Mouse (Mus musculus): ENCODE results near the gene Ndufa4l2. TPM values are rescaled to one million over a fixed set of nuclear protein-coding genes. Genes with fewer than 3 reads are reported as not detected.

Ndufa4l2 gene
- polyA plus RNA-seq, 1 experiment from 2014 or later, result 57.8 TPM

GRCm38 (mm10) chr10:127516576-127517260, 2.0 kb downstream of the Ndufa4l2 start:
- ATAC-seq (replicated peaks; ENCODE audit: low FRiP score, low read depth), result no peak
- no peak for TF ChIP-seq CTCF (IDR thresholded peaks at IDR 0.05; ENCODE audit: low read depth)
- Histone ChIP-seq H3K36me3 (ENCODE audit: insufficient read depth, low read length) (peaks cover 18% of the 10 kb centered on the region; the same call in 1 of the 2 replicates), H3K9me3 (replicated peaks; ENCODE audit: low read length) (no peaks in the 10 kb centered on the region), H3K4me3 (replicated peaks; ENCODE audit: low read depth, low read length) (peak overlapping the region; percentile 3; the same call in 1 of the 2 replicates), H3K9ac (ENCODE audit: low read depth, low read length) (peak overlapping the region; percentile 42), H3K27ac (peak overlapping the region; percentile 57), H3K27me3 (ENCODE audit: insufficient read depth, low read length) (peaks cover 22% of the 10 kb centered on the region), H3K4me1 (replicated peaks; ENCODE audit: insufficient read depth, low read length) (peaks cover 39% of the 10 kb centered on the region), H3K4me2 (ENCODE audit: low read length) (peak overlapping the region; percentile 54)
- WGBS, result 13% methylated on average over 30 of the region's 30 CpGs
- no peak for DNase-seq (ENCODE audit: low spot score)

GRCm38 (mm10) chr10:127517941-127518340, 3.2 kb downstream of the Ndufa4l2 start:
- WGBS, result 93% methylated on average over 22 of the region's 22 CpGs
- Histone ChIP-seq H3K4me1 (replicated peaks; ENCODE audit: insufficient read depth, low read length) (peaks cover 35% of the 10 kb centered on the region), H3K36me3 (ENCODE audit: insufficient read depth, low read length) (peaks cover 18% of the 10 kb centered on the region; the same call in 1 of the 2 replicates), H3K27ac (no peak overlapping the region), H3K4me3 (replicated peaks; ENCODE audit: low read depth, low read length) (no peak overlapping the region), H3K27me3 (ENCODE audit: insufficient read depth, low read length) (peaks cover 14% of the 10 kb centered on the region), H3K9ac (ENCODE audit: low read depth, low read length) (no peak overlapping the region), H3K9me3 (replicated peaks; ENCODE audit: low read length) (no peaks in the 10 kb centered on the region), H3K4me2 (ENCODE audit: low read length) (no peak overlapping the region)
- no peak for DNase-seq (ENCODE audit: low spot score)
- no peak for ATAC-seq (replicated peaks; ENCODE audit: low FRiP score, low read depth)
- TF ChIP-seq CTCF (IDR thresholded peaks at IDR 0.05; ENCODE audit: low read depth), result no peak

GRCm38 (mm10) chr10:127519041-127519701, 4.4 kb downstream of the Ndufa4l2 start:
- DNase-seq (ENCODE audit: low spot score) (no peak), ATAC-seq (replicated peaks; ENCODE audit: low FRiP score, low read depth) (no peak)
- Histone ChIP-seq H3K36me3 (ENCODE audit: insufficient read depth, low read length) (peaks cover 18% of the 10 kb centered on the region; the same call in 1 of the 2 replicates), H3K9me3 (replicated peaks; ENCODE audit: low read length) (no peaks in the 10 kb centered on the region), H3K27ac (no peak overlapping the region), H3K4me2 (ENCODE audit: low read length) (no peak overlapping the region), H3K9ac (ENCODE audit: low read depth, low read length) (no peak overlapping the region), H3K4me3 (replicated peaks; ENCODE audit: low read depth, low read length) (no peak overlapping the region), H3K27me3 (ENCODE audit: insufficient read depth, low read length) (peaks cover 11% of the 10 kb centered on the region), H3K4me1 (replicated peaks; ENCODE audit: insufficient read depth, low read length) (peaks cover 26% of the 10 kb centered on the region)
- TF ChIP-seq CTCF (IDR thresholded peaks at IDR 0.05; ENCODE audit: low read depth), result no peak
- 94% methylated on average over 25 of the region's 26 CpGs for WGBS

GRCm38 (mm10) chr10:127519903-127520713, 5.3 kb downstream of the Ndufa4l2 start:
- TF ChIP-seq CTCF (IDR thresholded peaks at IDR 0.05; ENCODE audit: low read depth), result no peak
- Histone ChIP-seq H3K27me3 (ENCODE audit: insufficient read depth, low read length) (peaks cover 15% of the 10 kb centered on the region; the same call in 1 of the 2 replicates), H3K4me1 (replicated peaks; ENCODE audit: insufficient read depth, low read length) (peaks cover 26% of the 10 kb centered on the region), H3K27ac (no peak overlapping the region), H3K4me3 (replicated peaks; ENCODE audit: low read depth, low read length) (no peak overlapping the region), H3K9me3 (replicated peaks; ENCODE audit: low read length) (no peaks in the 10 kb centered on the region), H3K36me3 (ENCODE audit: insufficient read depth, low read length) (peaks cover 18% of the 10 kb centered on the region; the same call in 1 of the 2 replicates), H3K4me2 (ENCODE audit: low read length) (peak overlapping the region; percentile 68; the same call in 1 of the 2 replicates), H3K9ac (ENCODE audit: low read depth, low read length) (no peak overlapping the region)
- DNase-seq (ENCODE audit: low spot score), result no peak
- WGBS, result 92% methylated on average over 37 of the region's 37 CpGs
- ATAC-seq (replicated peaks; ENCODE audit: low FRiP score, low read depth), result no peak

GRCm38 (mm10) chr10:127520714-127521357, 6.1 kb downstream of the Ndufa4l2 start:
- Histone ChIP-seq H3K4me1 (replicated peaks; ENCODE audit: insufficient read depth, low read length) (peaks cover 26% of the 10 kb centered on the region), H3K4me2 (ENCODE audit: low read length) (peak overlapping the region; percentile 68), H3K9me3 (replicated peaks; ENCODE audit: low read length) (no peaks in the 10 kb centered on the region), H3K36me3 (ENCODE audit: insufficient read depth, low read length) (peaks cover 18% of the 10 kb centered on the region; the same call in 1 of the 2 replicates), H3K27ac (0 out of 2 replicates have a peak overlapping the region, but pooled peaks have one; percentile 31), H3K4me3 (replicated peaks; ENCODE audit: low read depth, low read length) (no peak overlapping the region), H3K27me3 (ENCODE audit: insufficient read depth, low read length) (peaks cover 22% of the 10 kb centered on the region), H3K9ac (ENCODE audit: low read depth, low read length) (peak overlapping the region; percentile 48; the same call in 1 of the 2 replicates)
- peak; percentile 41 for ATAC-seq (replicated peaks; ENCODE audit: low FRiP score, low read depth)
- TF ChIP-seq CTCF (IDR thresholded peaks at IDR 0.05; ENCODE audit: low read depth), result no peak
- DNase-seq (ENCODE audit: low spot score), result no peak
- 57% methylated on average over 20 of the region's 20 CpGs for WGBS

All from kidney, postnatal 0 days (tissue).